Mouse (Mus musculus): ENCODE measurements around the gene Dis3l2.

Dis3l2 gene

GRCm38 (mm10) chr1:86733160-86733821 lies 29.7 kb downstream of the Dis3l2 start:
- no peak for DNase-seq (ENCODE audit: low spot score in 2 of 2)

- DNase-seq (ENCODE audit: low spot score in 2 of 2), result no peak
Measured at GRCm38 (mm10) chr1:86736414-86736813, 32.8 kb downstream of the Dis3l2 start.

GRCm38 (mm10) chr1:86742896-86743295 lies 39.3 kb downstream of the Dis3l2 start:
- no peak for DNase-seq (ENCODE audit: low spot score in 2 of 2)

- DNase-seq (ENCODE audit: low spot score in 2 of 2), result no peak
Measured at GRCm38 (mm10) chr1:86747034-86747433, 43.4 kb downstream of the Dis3l2 start.

GRCm38 (mm10) chr1:86750094-86750493 lies 46.5 kb downstream of the Dis3l2 start:
- no peak for DNase-seq (ENCODE audit: low spot score in 2 of 2)

- DNase-seq (ENCODE audit: low spot score in 2 of 2), result no peak
Measured at GRCm38 (mm10) chr1:86753416-86753815, 49.8 kb downstream of the Dis3l2 start.

- no peak for DNase-seq (ENCODE audit: low spot score in 2 of 2)
Measured at GRCm38 (mm10) chr1:86754335-86754734, 50.7 kb downstream of the Dis3l2 start.

- DNase-seq (ENCODE audit: low spot score in 2 of 2), result no peak
Measured at GRCm38 (mm10) chr1:86758091-86758490, 54.5 kb downstream of the Dis3l2 start.

GRCm38 (mm10) chr1:86762161-86762560 lies 58.6 kb downstream of the Dis3l2 start:
- DNase-seq (ENCODE audit: low spot score in 2 of 2), result no peak

GRCm38 (mm10) chr1:86801241-86801640 lies 97.6 kb downstream of the Dis3l2 start:
- no peak for DNase-seq (ENCODE audit: low spot score in 2 of 2)

- no peak for DNase-seq (ENCODE audit: low spot score in 2 of 2)
Measured at GRCm38 (mm10) chr1:86811756-86812155, 108.1 kb downstream of the Dis3l2 start.

- DNase-seq (ENCODE audit: low spot score in 2 of 2), result no peak
Measured at GRCm38 (mm10) chr1:86822266-86822665, 118.7 kb downstream of the Dis3l2 start.

GRCm38 (mm10) chr1:86834351-86834987 lies 130.9 kb downstream of the Dis3l2 start:
- no peak for DNase-seq (ENCODE audit: low spot score in 2 of 2)

- DNase-seq (ENCODE audit: low spot score in 2 of 2), result no peak
Measured at GRCm38 (mm10) chr1:86834988-86835387, 131.4 kb downstream of the Dis3l2 start.

GRCm38 (mm10) chr1:86850754-86851153 lies 147.1 kb downstream of the Dis3l2 start:
- no peak for DNase-seq (ENCODE audit: low spot score in 2 of 2)

GRCm38 (mm10) chr1:86858876-86859275 lies 155.3 kb downstream of the Dis3l2 start:
- DNase-seq (ENCODE audit: low spot score in 2 of 2), result no peak

- no peak for DNase-seq (ENCODE audit: low spot score in 2 of 2)
Measured at GRCm38 (mm10) chr1:86859371-86859770, 155.8 kb downstream of the Dis3l2 start.

GRCm38 (mm10) chr1:86873745-86874144 lies 170.1 kb downstream of the Dis3l2 start:
- DNase-seq (ENCODE audit: low spot score in 2 of 2), result no peak

- DNase-seq (ENCODE audit: low spot score in 2 of 2), result no peak
Measured at GRCm38 (mm10) chr1:86878743-86879142, 175.1 kb downstream of the Dis3l2 start.

- DNase-seq (ENCODE audit: low spot score in 2 of 2), result no peak
Measured at GRCm38 (mm10) chr1:86879547-86879946, 175.9 kb downstream of the Dis3l2 start.

- DNase-seq (ENCODE audit: low spot score in 2 of 2), result no peak
Measured at GRCm38 (mm10) chr1:86887060-86887459, 183.5 kb downstream of the Dis3l2 start.

GRCm38 (mm10) chr1:86912481-86912880 lies 208.9 kb downstream of the Dis3l2 start:
- DNase-seq (ENCODE audit: low spot score in 2 of 2), result no peak

- no peak for DNase-seq (ENCODE audit: low spot score in 2 of 2)
Measured at GRCm38 (mm10) chr1:86913896-86914295, 210.3 kb downstream of the Dis3l2 start.

GRCm38 (mm10) chr1:86914697-86915096 lies 211.1 kb downstream of the Dis3l2 start:
- DNase-seq (ENCODE audit: low spot score in 2 of 2), result no peak
